Mouse (Mus musculus) liver, postnatal 0 days (tissue): ENCODE measurements around the gene Slc25a39.

Experiments used
- CTCF ChIP-seq: sonication (generic); IDR thresholded peaks from 2 replicates; pipeline ENCODE4 v1.5.1; 2016; ENCODE audit warnings: antibody characterized with exemption, low read depth
- EP300 ChIP-seq: IDR thresholded peaks from 2 replicates; pipeline ENCODE4 v1.6.1; 2016; ENCODE audit warnings: antibody characterized with exemption, low read depth, mild to moderate bottlenecking

DNA sequence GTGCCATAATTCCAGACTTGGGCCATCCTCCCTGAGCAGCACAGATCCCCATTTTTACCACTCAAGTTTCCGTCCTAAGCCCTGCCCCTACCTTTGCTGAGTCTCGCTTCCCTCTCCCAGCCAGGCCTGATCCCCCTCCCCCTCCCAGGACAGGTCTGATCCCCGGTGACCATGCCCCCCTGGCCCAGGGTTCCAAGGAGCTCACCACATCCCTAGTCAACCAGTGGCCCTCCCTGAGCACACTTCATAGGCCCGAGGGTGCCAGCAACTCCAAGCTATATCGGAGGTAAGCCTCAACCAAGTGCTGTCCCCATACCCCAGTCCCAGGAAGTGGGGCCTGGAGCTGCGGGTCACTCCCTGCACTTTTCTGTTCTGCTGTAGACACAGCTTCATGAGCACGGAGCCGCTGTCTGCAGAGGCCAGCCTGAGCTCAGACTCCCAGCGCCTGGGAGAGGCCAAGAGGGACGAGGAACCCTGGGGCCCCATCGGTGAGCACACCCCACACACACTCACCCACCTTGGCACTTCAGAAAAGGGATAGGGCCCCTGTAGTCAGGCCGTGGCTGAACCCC, 7.1 kb downstream of the Slc25a39 start:
- TF ChIP-seq CTCF, result no peak
- TF ChIP-seq EP300, result no peak
